Mouse (Mus musculus) hindbrain, postnatal 0 days (tissue): ENCODE data around the gene Hba-a2. TPM values are rescaled to one million over a fixed set of nuclear protein-coding genes. Genes with fewer than 3 reads are reported as not detected.

ENCODE experiments used
- ATAC-seq: fragments of 200-750 bp; cut with Nextera tagmentation; 2 replicates; pipeline ENCODE4 v1.8.0; 2017; ENCODE audit warnings: mild to moderate bottlenecking, moderate TSS enrichment, moderate library complexity
- DNase-seq: peaks from one replicate; pipeline ENCODE4 v3.0.0-alpha.2; 2015; ENCODE audit warnings: low spot score
- H3K27ac ChIP-seq: fragments of 300-500 bp; sonication (generic); 2 replicates; pipeline ENCODE4 v1.5.1; 2014; ENCODE audit warnings: mild to moderate bottlenecking
- H3K27me3 ChIP-seq: fragments of 300-500 bp; sonication (generic); 2 replicates; pipeline ENCODE4 v1.6.1; 2014; ENCODE audit warnings: low read length, mixed read lengths; ENCODE audit not compliant: insufficient read depth
- H3K36me3 ChIP-seq: fragments of 300-500 bp; sonication (generic); 2 replicates; pipeline ENCODE4 v1.6.1; 2014; ENCODE audit warnings: low read length, mixed read lengths; ENCODE audit not compliant: insufficient read depth
- H3K4me1 ChIP-seq: fragments of 300-500 bp; sonication (generic); 2 replicates; pipeline ENCODE4 v1.6.1; 2014; ENCODE audit warnings: antibody characterized with exemption, low read length, mixed read lengths; ENCODE audit not compliant: insufficient read depth
- H3K4me2 ChIP-seq: fragments of 300-500 bp; sonication (generic); 2 replicates; pipeline ENCODE4 v1.6.1; 2014; ENCODE audit warnings: low read depth, mild to moderate bottlenecking, low read length, moderate library complexity, mixed read lengths
- H3K4me3 ChIP-seq: fragments of 300-500 bp; sonication (generic); 2 replicates; pipeline ENCODE4 v1.5.1; 2014; ENCODE audit warnings: low read length
- H3K9ac ChIP-seq: fragments of 300-500 bp; sonication (generic); replicated peaks from 2 replicates; pipeline ENCODE4 v1.6.1; 2014; ENCODE audit warnings: mild to moderate bottlenecking, low read length, moderate library complexity, mixed read lengths
- H3K9me3 ChIP-seq: fragments of 300-500 bp; sonication (generic); 2 replicates; pipeline ENCODE4 v1.6.1; 2016; ENCODE audit warnings: low read length, mixed read lengths
- CTCF ChIP-seq: IDR thresholded peaks from 2 replicates; pipeline ENCODE4 v1.5.1; 2016; ENCODE audit warnings: antibody characterized with exemption, control low read depth, low read depth
- WGBS: fragments of 180-500 bp; shearing (Covaris S2); extraction: QIAGEN DNeasy Blood & Tissue Kit; methylation state at CpG from one replicate; pipeline ENCODE4 v1.1.7; 2014; 5-methylcytosine and 5-hydroxymethylcytosine counted together
- polyA plus RNA-seq: library from polyadenylated mRNA; unstranded; fragments of >200 nt; fragmentation: Nextera tagmentation; extraction: Ambion mirVana; gene quantifications from 2 replicates; pipeline ENCODE4 v1.2.1, GENCODE M21; 2015
- total RNA-seq: library from RNA; depleted of rRNA; stranded (reverse); fragments of >200 nt; gene quantifications from 2 replicates; pipeline ENCODE4 v1.2.3, GENCODE M21; 2014

The Hba-a2 gene
- total and polyA plus RNA-seq, 2 experiments from 2014 or later: 1,601 to 2,010 TPM

- H3K4me3 ChIP-seq: no peak overlapping the region
- ATAC-seq (no peak), DNase-seq (no peak)
- no peak overlapping the region for H3K27ac ChIP-seq
- no peak overlapping the region for H3K9ac ChIP-seq
- H3K9me3 ChIP-seq: 0 out of 2 replicates have a peak, but pooled peaks cover 4% of the 10 kb centered on the region
- H3K36me3 ChIP-seq: no peaks in the 10 kb centered on the region
- TF ChIP-seq CTCF: no peak
- H3K4me2 ChIP-seq: no peak overlapping the region
- H3K27me3 ChIP-seq: no peaks in the 10 kb centered on the region
- H3K4me1 ChIP-seq: 0 out of 2 replicates have a peak, but pooled peaks cover 7% of the 10 kb centered on the region
- WGBS: 64% methylated on average over 2 of the region's 2 CpGs
These were observed 36.9 kb downstream of the Hba-a2 start for GRCm38 (mm10) chr11:32333235-32333634.

- H3K9me3 ChIP-seq: 0 out of 2 replicates have a peak, but pooled peaks cover 4% of the 10 kb centered on the region
- no peak overlapping the region for H3K27ac ChIP-seq
These were observed 40.2 kb downstream of the Hba-a2 start for GRCm38 (mm10) chr11:32336435-32336907.

DNA sequence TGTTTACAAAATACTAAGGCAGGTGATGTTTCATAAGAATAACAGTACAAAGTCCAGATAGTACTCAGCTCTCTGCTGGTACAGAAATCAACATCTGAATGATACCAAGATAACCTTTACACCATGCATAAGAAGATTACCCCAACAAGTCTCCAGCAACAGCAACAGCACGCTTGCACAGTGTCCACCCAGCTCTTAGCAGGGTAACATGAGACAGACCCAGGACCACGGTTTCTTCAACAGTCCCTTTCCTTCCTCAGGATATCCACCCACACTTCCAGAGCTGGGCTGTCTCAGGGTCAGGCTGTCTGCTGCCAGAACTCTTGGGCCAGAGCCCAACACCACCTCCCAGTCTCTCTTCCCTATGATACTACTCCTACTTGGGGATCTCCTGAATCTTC is 42.8 kb downstream of the Hba-a2 start:
- Histone ChIP-seq H3K9me3 (0 out of 2 replicates have a peak, but pooled peaks cover 4% of the 10 kb centered on the region), H3K9ac (no peak overlapping the region), H3K4me1 (no peaks in the 10 kb centered on the region), H3K4me3 (no peak overlapping the region), H3K27ac (no peak overlapping the region), H3K27me3 (no peaks in the 10 kb centered on the region), H3K36me3 (no peaks in the 10 kb centered on the region), H3K4me2 (no peak overlapping the region)
- no peak for DNase-seq
- ATAC-seq: no peak
- 74% methylated on average over 2 of the region's 2 CpGs for WGBS
- no peak for TF ChIP-seq CTCF

More at GRCm38 (mm10) chr11:32336435-32336907, 40.2 kb downstream of the Hba-a2 start:
- no peak overlapping the region for H3K4me3 ChIP-seq
- no peak overlapping the region for H3K9ac ChIP-seq
- WGBS: 88% methylated on average over 6 of the region's 6 CpGs
- no peaks in the 10 kb centered on the region for H3K4me1 ChIP-seq
- TF ChIP-seq CTCF: no peak
- no peaks in the 10 kb centered on the region for H3K36me3 ChIP-seq
- H3K27me3 ChIP-seq: no peaks in the 10 kb centered on the region
- ATAC-seq (no peak), DNase-seq (no peak)
- H3K4me2 ChIP-seq: no peak overlapping the region

- no peaks in the 10 kb centered on the region for H3K27me3 ChIP-seq
- peak; percentile 87 for TF ChIP-seq CTCF
- no peak overlapping the region for H3K4me3 ChIP-seq
- DNase-seq: peak; percentile 73
- H3K9ac ChIP-seq: no peak overlapping the region
- peak; percentile 71 for ATAC-seq
- H3K27ac ChIP-seq: no peak overlapping the region
- 0 out of 2 replicates have a peak, but pooled peaks cover 4% of the 10 kb centered on the region for H3K9me3 ChIP-seq
- H3K4me2 ChIP-seq: no peak overlapping the region
- H3K36me3 ChIP-seq: no peaks in the 10 kb centered on the region
- H3K4me1 ChIP-seq: no peaks in the 10 kb centered on the region
- whole genome bisulfite sequencing: 52% methylated on average over 17 of the region's 17 CpGs
These were observed 44.5 kb downstream of the Hba-a2 start for GRCm38 (mm10) chr11:32340476-32341473.

DNA sequence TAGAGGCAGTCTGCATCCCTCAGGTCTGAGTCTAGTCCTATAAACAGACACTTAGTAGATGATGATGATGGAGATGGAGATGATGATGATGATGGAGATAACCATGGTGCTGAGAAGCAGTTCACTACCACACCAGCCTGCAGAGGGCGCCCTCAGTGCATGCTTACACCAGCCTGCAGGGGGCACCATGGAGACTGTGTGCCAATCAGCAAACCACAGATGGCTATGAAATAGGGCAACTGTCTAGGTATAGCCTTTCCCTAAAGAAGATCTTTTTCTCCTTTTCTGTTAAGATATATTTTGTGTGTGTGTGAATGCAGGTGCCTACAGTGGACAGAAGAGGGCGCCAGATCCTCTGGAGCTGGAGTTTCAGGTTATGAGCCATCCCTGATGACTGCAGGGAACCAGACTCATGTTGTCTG is 46.5 kb downstream of the Hba-a2 start:
- Histone ChIP-seq H3K4me1 (0 out of 2 replicates have a peak, but pooled peaks cover 3% of the 10 kb centered on the region), H3K27ac (no peak overlapping the region), H3K36me3 (no peaks in the 10 kb centered on the region), H3K9ac (no peak overlapping the region), H3K4me3 (no peak overlapping the region), H3K9me3 (no peaks in the 10 kb centered on the region), H3K4me2 (no peak overlapping the region), H3K27me3 (no peaks in the 10 kb centered on the region)
- 21% methylated on average over 2 of the region's 2 CpGs for whole genome bisulfite sequencing
- peak; percentile 82 for TF ChIP-seq CTCF
- ATAC-seq (no peak), DNase-seq (peak; percentile 70)

GRCm38 (mm10) chr11:32343350-32343749 is 47.1 kb downstream of the Hba-a2 start:
- Histone ChIP-seq H3K27ac (no peak overlapping the region), H3K4me3 (no peak overlapping the region), H3K4me2 (no peak overlapping the region), H3K27me3 (no peaks in the 10 kb centered on the region), H3K9me3 (no peaks in the 10 kb centered on the region), H3K9ac (no peak overlapping the region), H3K36me3 (no peaks in the 10 kb centered on the region), H3K4me1 (peaks cover 3% of the 10 kb centered on the region; the same call in 1 of the 2 replicates)
- 96% methylated on average over 1 of the region's 1 CpGs for WGBS
- no peak for ATAC-seq
- no peak for DNase-seq
- no peak for TF ChIP-seq CTCF
